Mouse (Mus musculus): ENCODE results near the gene Kif7.

Gene Kif7

DNA sequence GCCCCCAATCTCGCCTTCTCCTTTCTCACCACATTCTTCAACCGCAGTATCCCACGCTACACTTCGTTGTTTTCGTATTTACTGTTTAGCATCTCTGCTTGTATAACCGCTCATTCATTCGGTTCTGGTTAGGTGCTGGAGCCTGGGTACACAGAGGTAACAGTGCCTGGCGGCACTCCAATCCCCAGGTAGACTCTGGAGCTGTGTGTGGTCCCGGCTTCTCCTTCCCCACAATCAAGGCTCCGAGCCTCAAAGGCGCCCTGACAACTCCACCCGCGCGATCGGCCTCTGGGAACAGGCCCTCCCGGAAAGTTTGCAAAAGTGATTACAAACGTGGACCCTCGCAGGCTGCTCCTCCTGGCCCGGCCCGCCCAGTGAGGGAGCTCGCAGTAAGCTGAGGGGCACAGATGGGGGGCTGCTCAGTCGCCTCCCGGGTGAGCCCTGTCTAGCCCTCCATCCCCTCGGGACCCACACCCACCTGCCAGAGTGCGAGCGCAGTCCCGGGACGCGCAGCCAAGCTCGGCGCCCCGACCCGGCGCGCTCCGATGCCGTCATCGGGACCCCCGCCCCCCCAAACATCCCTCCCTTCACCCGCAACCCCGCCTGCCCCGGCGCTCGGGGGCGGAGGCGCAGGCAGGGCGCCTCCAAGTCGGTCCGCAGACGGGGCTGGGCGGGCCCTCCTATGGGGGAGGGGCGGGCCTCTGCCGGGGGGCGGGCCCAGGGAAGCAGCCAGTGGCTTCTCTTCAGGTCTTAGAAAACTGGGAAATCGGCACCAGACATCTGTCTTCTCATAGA is at the start of gene Kif7:
Gene Kif7 (minus strand): TSS at position 534 of the 795 bp plus-strand sequence.
- DNase-seq (ENCODE audit: low spot score): peak; percentile 85

DNA sequence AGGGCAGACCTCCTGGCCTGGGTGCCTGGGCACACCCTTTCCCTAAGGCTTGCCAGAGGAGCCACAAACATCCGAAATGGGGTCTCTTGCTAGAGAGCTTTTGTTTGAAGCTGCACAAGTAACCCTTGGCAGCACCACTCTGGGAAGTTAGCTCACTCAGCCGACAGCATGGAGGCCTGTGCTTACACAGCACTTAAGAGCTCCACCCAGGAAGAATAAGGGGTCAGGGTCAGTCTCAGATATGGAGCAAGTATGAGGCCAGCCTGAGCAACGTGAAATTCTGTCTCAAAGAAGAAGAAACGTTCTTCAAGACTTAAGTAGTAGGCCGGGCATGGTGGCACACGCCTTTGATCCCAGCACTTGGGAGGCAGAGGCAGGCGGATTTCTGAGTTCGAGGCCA is 46.6 kb upstream of the Kif7 start:
- no peak for DNase-seq (ENCODE audit: low spot score)

DNA sequence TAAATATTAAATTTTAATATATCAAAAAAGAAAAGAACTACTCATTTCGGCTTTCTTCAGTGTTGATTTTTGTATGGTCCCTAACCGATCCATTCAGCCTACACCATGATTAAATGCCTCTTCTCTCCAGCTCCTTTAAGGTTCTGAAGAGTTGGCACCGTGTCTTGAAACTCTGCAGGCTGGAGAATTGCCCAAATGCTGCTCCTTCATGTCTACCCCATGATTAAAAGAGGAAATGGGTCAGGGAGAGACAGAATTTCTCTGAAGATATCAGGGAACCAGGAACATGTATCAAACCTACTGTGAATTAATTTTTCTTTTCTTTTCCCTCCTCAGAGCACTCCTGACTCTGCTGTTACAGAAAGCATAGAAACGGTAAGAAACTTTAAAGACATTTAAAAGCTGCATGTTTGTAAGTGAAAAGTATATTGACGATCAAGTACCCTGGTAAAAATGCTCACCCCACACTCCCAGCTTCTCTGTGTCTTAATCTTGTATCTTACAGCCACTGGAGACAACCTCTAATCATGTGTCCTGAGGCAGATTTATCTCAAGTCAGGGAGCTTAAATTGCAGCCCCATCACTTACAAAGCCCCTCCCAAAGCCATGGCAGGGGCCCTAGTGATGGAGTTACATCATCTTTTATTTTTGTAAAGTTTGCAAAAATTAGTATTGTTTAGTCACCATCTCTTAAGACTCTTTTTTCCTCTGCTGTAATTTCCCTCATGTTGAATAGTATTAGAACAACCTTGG is 45.8 kb upstream of the Kif7 start:
- DNase-seq (ENCODE audit: low spot score): no peak

DNA sequence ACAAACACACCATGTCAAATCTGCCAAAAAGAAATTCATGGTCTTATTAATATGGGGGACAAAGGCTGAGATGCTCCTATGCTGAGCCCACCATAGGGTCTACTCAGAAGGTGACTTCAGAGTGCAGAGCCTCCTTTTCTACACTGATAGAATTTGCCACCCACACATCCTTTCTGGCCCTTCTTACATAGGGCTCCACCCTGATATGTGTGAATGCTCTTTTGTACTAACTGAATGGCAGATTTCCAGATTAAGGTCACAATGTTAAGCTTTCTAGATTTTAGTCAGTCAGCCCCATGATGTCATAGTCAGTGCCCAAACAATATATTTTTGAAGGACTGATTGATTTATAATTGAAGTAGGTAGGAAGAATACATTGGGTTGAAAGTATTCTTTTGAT is 44.2 kb upstream of the Kif7 start:
- no peak for DNase-seq (ENCODE audit: low spot score)

DNA sequence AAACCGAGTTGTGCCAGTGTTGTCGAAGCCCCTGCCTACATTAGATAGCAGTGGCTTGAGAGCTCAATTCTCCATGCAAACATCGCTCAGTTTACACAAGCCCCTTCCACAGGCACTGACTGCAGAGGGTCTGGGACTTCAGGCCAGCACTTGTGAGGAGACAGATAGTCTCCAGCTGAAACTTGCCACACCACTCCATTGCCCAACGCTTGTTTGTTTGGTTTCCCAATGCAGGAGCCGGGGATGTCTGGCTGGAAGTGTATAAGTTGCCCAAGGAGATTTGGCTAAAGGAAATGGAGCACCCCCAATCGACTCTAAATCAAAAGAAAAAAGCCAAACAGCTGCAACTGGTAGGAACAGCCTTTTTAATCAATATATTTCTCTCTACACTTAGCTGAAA is 42.7 kb upstream of the Kif7 start:
- DNase-seq (ENCODE audit: low spot score): no peak

DNA sequence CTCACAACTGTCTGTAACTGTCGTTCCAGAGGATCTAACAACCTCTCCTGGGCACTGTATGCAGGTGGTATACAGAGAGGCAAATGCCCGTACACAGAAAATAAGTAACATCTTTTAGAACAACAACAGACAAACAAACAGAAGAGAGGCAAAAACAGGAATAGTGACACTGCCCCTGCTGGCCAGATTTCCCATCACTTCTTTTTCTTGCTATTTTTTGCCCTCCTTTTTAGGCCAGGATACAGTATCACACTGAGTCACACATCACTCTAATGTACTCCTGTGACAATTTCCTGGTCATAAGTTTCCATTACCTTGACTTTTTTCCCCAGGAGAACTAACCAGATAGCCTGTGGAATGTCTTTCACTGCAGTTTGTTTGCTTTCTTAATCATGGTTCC is 40.8 kb upstream of the Kif7 start:
- DNase-seq (ENCODE audit: low spot score): no peak

DNA sequence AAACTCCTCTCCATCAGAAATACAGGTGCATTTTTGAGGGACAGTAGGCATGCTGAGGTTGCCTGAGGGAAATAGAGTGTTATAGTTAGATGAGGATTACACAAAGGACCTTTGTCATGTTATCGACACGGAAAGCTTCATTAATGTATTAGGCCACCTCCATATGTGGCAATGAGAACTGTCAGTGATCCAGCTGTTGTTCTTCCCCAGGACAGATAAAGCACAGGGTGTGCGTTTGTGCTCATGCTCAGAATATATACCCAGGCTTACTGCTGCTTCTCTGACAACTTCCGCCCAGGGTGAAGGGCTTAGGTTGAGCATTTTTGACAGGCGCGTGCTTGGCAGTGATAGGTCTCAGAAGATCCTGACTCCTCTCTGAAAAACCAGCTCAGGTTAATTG is 34.0 kb upstream of the Kif7 start:
- DNase-seq (ENCODE audit: low spot score): no peak

DNA sequence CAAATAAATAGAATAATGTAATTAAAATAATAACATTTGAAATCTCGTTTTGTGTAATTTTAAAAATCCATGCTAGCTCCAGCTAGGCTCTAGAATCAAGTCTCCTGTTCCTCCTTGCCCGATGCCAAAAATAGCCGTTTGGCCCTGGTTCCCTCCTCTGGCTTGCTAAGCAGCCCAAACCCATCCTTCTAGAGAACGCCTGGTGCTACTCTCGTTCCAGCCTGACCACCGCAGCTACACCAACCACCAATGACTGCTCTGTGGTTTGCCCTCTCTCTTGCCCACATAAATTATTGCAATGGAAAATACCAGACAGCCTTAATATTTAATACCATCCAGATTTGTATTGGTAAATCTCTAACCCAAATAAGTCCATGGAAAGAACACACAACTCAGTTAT is 32.1 kb upstream of the Kif7 start:
- DNase-seq (ENCODE audit: low spot score): no peak

DNA sequence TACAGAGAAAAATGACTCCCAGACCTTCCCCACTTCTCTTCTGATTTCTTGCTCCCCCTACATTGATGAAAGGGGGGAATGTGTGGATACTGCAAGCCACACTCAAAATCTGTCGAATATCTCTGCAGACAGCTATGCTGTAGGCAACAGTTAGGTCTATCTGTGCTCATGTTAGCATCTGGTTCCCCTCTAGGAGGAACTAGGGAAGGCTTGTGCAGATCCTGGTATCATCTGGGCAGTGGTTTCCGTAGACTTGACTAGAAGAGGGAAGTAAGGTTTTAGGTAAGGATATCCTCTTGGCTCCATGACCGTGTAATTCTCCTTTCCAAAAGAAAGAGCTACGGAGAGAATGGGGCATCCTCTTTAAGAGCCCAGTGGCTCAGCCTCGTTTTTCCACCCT is 29.1 kb upstream of the Kif7 start:
- DNase-seq (ENCODE audit: low spot score): no peak

DNA sequence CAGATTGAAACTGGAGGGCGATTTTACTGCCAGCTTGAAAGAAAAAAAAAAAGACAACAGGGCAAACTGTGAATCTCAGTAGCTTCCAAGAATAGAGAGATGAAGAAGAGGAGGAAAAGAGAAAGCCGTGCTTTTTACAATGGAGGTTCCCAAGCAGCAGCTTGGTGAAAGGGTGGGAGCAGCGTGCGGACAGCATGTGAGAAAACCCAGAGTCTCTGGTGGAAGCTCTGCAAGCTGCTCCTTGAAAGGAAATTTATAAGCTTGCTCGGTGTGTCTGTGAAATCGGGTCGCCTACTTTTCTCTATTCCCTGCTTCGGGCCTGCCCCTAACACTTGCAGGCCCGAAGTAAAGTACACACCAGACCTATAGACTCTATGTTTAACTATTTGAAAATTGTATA is 28.5 kb upstream of the Kif7 start:
- no peak for DNase-seq (ENCODE audit: low spot score)

DNA sequence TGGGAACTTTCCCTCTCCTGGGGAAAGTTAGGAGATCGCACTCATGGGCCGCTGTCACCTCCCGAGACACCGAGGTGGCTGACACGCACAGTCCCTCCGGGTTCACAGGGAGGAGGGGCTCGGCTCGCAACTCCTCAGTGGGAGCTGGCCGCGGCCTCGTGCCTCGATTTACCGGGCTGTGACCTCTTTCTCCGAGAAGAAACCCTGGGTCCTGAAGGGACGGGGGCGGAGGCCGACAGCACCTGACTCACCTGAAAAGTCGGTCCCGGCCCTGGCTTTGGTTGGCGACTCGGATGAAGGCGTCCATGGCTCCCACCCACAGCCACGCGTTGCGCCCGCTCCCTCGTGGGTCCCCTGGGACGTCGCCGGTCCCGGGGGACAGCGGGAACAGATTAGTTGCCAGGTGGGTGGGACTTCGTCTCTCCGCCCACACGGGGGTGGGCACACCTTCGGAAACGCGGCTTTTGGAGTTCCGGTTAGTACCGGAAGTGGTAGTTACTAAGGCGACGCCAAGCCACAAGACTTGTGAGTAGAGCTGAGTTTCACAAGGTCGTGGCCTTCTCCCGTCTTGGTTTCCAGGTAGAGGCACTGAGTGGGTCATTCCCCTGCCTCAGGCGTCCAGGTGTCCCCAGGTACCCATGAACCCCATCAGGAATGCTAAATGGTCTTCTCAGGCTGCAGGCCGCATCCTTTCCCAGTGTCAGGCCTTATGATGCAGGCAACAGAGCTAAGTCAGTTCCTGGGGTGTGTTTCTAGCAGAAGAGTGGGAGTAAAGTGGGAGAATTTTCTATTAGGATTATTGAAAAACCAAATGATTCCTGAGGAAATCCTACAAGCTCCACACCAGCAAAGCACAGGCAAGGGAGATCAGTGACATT is 27.4 kb upstream of the Kif7 start, which contains the start of the genes Pex11a and Wdr93:
Gene Pex11a (minus strand): TSS at position 473 of the 878 bp plus-strand sequence.
Gene Wdr93 (plus strand): TSS at position 505 of the 878 bp plus-strand sequence.
- peak; percentile 88 for DNase-seq (ENCODE audit: low spot score)

DNA sequence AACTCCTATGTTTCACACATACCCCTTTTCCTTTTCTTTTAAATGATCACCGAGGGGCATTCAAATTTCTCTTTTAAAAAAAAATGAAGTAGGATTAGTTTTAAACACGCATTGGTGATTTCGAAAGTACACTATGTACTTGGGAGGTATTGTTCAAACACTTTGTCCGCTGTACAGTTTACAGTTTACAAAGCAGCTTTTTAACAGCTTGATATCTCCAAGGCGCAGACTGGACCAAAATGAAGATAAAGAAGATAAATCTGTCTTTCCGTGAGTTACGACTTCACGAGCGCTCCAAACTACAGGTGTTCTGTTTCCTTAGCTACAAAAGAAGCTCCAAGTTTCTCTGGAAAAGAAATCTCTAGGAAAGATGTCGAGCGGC is 26.7 kb upstream of the Kif7 start:
- no peak for DNase-seq (ENCODE audit: low spot score)

DNA sequence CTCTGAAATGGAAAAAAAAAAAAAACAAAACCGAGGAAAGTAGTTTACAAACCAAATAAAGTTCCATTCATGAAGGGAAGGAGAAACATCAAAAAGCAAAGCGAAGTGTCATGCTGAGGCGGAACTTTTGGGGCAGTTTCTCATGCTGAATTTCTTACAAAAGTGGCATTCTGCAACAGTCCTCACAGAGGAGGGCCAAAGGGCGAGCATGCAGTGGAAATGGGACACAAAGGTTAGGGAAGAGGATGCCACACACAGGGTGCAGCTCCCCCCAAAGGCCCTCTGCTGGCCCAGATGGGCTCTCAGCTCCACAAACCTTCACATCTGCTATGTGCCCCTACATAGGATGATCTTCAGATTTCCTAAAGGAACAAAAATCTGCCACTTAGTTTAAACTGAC is 24.8 kb upstream of the Kif7 start:
- DNase-seq (ENCODE audit: low spot score): no peak

DNA sequence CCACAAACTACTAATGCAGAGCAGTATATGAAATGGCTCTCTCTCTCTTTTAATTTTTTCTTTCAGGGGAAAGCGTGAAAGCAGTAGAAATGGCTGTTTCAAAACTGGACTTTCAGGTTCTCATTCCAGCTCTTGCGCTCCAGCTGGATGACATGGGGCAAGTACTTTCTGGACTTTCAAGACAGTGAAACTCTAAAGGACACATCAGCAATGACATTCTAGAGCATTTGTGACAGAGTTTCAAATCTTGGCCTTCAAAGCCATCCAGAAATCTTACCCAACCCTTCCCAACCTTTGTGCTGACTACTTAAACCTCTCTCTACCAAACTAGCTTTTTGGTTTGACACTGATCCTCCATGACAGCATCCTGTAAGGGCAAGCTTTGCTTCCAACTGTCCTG is 23.4 kb upstream of the Kif7 start:
- no peak for DNase-seq (ENCODE audit: low spot score)

DNA sequence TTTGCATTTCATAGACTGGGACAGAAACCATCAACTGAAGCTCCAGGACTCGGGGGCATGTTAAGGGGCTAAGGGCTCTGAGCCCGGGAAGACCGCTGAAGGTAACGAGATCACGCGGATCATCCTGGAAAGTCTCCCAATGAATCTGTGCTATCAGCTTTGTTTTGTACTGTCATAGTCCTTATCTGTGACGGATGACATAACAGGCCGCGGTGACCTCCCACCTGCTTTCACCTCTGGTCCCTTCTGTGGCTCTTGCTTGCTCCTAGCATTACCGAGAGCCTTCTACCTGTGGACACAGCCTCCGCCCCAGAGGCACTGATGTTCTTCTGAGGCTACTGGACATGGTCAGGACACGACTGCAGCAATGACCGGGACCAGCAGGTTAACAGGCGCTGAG is 21.0 kb upstream of the Kif7 start:
- DNase-seq (ENCODE audit: low spot score): no peak

DNA sequence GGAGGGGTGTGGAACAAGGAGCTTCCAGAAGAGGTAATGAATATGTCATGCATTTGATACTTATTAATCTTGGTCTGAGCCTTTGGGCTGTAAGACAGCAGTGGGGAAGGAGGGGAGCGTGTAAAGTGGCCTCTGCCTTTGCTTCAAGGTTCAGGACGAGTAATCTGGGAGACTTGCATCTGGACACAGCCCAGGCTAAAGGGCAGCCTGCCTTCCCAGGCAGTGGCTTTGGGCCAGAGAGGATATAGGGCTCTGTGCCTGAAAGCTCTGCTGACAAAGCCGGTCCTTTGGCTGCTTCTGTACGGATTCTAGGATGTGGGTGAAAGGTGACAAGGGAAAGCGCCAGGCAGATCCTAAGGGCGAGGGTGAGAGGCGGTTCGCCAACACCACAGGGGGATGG is 19.0 kb upstream of the Kif7 start:
- DNase-seq (ENCODE audit: low spot score): peak; percentile 60

DNA sequence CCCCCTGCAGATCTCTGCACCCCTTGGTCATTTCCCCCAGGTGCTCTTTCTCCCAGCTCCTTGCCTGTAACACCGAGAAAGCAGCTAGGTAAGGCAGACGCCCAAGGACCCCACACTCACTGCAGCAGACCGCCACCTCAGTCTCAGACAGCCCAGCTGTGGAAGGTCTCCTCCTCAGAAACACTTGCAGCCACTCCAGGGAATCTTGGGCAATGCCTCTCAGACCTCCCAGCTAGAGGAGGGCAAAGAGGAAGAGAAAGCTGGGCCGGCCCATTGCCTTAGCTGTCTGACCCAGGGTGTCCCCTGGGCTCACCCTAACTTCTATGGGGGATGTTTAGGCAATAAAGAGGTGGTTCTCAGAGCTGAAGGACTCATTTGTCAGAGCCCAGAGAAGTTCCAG is 17.1 kb upstream of the Kif7 start, which contains the start of gene Plin1:
Gene Plin1 (minus strand): TSS at position 282 of the 400 bp plus-strand sequence.
- no peak for DNase-seq (ENCODE audit: low spot score)

DNA sequence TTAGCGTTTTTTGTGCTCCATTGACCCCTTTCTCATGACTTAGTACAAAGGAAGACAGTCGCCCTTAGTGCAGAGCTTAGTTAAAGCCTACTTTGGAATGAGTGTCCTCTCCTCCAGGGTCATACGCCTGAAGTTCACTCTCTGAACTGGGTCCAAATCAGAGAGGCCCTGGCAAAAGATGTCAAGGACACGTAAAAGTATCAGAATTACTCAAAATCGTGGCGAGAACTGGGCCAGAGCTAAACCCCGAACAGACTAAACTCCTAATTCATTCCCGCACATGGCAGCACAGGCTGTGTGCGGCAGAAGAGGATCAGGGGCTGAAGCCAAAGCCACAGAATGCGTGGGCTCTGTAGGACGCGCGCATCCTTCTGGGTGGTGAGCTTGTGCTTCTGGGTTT is 15.9 kb upstream of the Kif7 start:
- no peak for DNase-seq (ENCODE audit: low spot score)

DNA sequence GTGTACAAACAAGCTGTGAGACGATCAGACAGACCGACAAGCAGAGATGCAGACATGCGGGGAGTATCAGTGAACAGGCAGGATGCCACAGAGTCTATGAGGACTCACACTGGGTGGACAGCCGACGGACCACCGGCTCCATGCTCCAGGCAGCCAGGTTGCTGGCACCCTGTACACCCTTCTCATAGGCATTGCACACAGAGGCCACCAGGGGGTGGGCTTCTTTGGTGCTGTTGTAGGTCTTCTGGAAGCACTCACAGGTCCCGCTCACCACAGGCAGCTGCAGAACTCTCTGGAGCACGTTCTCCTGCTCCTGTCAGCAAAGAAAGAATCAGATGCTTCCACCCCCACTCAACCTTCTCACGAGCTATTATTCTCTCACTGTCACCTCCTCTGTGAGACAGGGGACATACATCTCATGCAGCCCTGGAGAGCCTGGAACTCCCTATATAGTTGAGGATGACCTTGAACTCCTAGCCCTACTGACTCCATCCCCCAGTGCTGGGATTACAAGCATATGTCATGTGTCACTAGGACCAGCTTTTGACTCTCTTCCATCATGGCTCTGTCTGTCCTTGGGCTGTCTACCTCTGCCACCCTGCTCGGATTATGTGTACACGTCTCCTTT is 14.3 kb upstream of the Kif7 start:
- no peak for DNase-seq (ENCODE audit: low spot score)

DNA sequence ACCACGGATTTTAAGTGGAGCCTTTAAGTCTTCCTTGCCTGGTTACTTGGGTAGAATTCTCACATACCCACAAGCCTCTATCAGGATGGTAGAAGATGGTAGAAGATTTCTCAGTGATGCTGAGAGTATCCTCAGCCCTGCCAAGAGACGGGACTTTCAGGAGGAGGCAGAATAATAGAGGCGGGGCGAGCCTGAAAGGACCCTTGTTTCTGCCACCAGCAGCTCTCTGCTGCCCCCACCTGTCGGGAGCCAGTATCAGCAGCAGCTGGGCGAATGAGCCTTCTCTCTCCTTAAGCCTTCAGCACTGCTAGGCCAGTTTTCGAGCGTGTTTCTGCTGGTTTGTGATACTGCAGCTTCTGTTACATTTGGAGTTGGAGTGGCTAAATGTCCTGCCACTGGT is 13.6 kb upstream of the Kif7 start:
- DNase-seq (ENCODE audit: low spot score): peak; percentile 58

DNA sequence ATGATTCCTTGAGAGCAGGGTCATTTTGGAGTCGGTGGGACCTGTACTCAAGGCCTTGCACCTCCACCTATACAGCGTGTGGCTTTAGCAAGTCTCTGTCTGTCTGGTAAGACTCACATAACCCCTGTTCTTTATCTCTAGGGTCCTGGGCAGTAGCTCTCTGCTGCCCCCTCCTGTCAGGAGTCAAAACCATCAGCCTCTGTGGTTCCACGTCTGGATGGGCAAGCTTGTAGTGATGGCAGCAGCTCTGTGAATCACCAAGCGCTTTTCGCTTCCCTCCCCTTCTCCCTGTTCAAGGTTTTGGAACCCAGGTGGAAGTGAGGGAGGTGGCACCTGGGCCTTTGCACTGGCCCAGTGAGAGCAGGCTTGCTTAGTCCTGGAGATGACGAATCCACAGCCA is 12.7 kb upstream of the Kif7 start:
- no peak for DNase-seq (ENCODE audit: low spot score)

DNA sequence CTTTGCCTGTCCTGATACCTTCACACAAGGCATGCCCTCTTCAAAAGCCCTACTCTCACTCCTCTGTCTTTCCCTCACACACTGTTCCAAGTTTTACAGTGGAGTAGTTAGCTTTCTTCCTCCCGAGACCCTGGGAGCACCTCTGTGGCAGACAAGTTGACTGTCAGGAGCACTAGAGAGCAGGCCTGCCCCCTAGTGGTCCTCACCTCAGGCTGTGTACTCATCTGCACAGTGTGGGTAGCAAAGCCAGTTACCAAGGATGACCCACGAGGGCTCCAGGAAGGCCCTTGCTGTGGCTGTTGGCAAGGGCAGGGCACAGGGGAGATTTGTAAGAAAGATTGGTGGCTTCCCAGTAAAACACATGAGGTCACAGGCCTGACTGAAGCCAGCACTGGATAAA is 11.6 kb upstream of the Kif7 start:
- DNase-seq (ENCODE audit: low spot score): no peak

All from testis, postnatal 14 days (tissue).